Mouse (Mus musculus): ENCODE data around the gene Cdc6. TPM values are rescaled to one million over a fixed set of nuclear protein-coding genes. Genes with fewer than 3 reads are reported as not detected.
A peak's percentile ranks its signal among the peaks of the same experiment; 100 is the strongest.

Cdc6 gene
- polyA plus RNA-seq, 1 experiment from 2014 or later = 33.1 TPM

DNA sequence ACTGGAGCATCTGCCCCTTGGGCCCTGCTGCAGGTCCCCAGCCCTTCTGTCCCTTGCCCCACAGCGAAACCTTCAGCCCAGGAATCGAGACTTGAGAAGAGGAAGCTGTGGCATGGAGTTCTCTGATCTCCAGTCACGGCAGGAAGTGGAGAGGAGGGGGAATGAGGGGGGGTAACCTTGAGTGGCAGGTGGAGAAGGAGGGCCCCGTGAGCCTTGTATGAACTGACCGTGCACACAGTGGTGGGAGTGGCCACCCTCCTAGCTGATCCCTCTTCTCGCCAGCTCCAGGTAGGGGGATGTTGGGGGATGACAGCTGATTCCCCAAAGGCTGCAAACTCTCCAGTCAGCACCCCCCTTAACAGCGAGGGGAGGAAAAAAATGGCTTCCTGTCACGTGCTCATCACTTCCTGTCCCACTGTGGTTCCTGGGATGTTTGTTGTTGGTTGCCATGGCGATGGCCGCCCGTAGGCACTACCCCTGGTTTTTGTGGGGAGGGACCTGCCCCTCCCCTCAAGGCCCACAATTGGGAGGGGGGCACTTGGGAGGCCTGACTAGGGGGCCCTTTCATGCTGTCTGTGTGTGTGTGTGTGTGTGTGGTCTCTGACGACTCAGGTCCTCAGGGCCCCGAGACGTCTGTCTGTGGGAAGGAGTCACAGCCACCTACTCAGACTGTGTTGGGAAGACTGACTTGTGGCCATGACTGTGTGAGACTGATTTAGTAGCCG is 34.4 kb downstream of the Cdc6 start:
- Histone ChIP-seq H3K9ac (ENCODE audit: low read depth, low read length) (peak overlapping the region; percentile 46), H3K4me3 (ENCODE audit: low read depth, low read length) (peak overlapping the region; percentile 35), H3K9me3 (ENCODE audit: control insufficient read depth, low read length) (no peaks in the 10 kb centered on the region), H3K27ac (ENCODE audit: low read depth, low read length) (peak overlapping the region; percentile 67), H3K36me3 (ENCODE audit: control insufficient read depth, insufficient read depth, low read length) (no peaks in the 10 kb centered on the region), H3K4me1 (replicated peaks; ENCODE audit: control insufficient read depth, insufficient read depth, low read length) (peaks cover 40% of the 10 kb centered on the region), H3K4me2 (replicated peaks; ENCODE audit: low read depth, low read length) (peak overlapping the region; percentile 76), H3K27me3 (ENCODE audit: control insufficient read depth, insufficient read depth, low read length) (no peaks in the 10 kb centered on the region)
- ATAC-seq (ENCODE audit: low FRiP score) = peak; percentile 53
- DNase-seq (ENCODE audit: low spot score) = peak; percentile 90
- 6% methylated on average over 15 of the region's 15 CpGs for WGBS

DNA sequence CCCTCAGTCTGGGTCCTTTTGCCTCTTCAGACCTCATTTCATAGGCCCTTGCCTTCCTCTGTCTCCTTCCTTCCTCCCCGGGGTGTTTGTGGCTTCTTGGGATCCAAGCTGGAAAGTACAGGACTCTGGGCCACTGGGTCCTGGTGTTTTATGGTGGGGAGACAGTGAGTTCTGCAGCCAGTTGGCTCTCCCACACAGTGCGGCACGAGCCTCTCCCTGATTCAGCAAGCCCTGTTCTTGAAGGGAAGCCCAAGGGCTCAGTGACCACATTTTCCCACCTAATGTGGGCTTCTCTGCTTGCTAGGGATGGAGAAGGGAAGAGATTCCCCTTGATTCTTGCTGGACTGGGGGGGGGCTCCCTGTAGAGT is 34.9 kb downstream of the Cdc6 start:
- H3K36me3 ChIP-seq (ENCODE audit: control insufficient read depth, insufficient read depth, low read length) = no peaks in the 10 kb centered on the region
- H3K27me3 ChIP-seq (ENCODE audit: control insufficient read depth, insufficient read depth, low read length) = no peaks in the 10 kb centered on the region
- H3K27ac ChIP-seq (ENCODE audit: low read depth, low read length) = peak overlapping the region; percentile 67
- no peak for DNase-seq (ENCODE audit: low spot score)
- H3K4me1 ChIP-seq (replicated peaks; ENCODE audit: control insufficient read depth, insufficient read depth, low read length) = peaks cover 40% of the 10 kb centered on the region
- ATAC-seq (ENCODE audit: low FRiP score) = no peak
- WGBS = 61% methylated on average over 3 of the region's 3 CpGs
- peak overlapping the region; percentile 35; the same call in 1 of the 2 replicates for H3K4me3 ChIP-seq (ENCODE audit: low read depth, low read length)
- peak overlapping the region; percentile 46; the same call in 1 of the 2 replicates for H3K9ac ChIP-seq (ENCODE audit: low read depth, low read length)
- H3K4me2 ChIP-seq (replicated peaks; ENCODE audit: low read depth, low read length) = peak overlapping the region; percentile 76
- H3K9me3 ChIP-seq (ENCODE audit: control insufficient read depth, low read length) = no peaks in the 10 kb centered on the region

DNA sequence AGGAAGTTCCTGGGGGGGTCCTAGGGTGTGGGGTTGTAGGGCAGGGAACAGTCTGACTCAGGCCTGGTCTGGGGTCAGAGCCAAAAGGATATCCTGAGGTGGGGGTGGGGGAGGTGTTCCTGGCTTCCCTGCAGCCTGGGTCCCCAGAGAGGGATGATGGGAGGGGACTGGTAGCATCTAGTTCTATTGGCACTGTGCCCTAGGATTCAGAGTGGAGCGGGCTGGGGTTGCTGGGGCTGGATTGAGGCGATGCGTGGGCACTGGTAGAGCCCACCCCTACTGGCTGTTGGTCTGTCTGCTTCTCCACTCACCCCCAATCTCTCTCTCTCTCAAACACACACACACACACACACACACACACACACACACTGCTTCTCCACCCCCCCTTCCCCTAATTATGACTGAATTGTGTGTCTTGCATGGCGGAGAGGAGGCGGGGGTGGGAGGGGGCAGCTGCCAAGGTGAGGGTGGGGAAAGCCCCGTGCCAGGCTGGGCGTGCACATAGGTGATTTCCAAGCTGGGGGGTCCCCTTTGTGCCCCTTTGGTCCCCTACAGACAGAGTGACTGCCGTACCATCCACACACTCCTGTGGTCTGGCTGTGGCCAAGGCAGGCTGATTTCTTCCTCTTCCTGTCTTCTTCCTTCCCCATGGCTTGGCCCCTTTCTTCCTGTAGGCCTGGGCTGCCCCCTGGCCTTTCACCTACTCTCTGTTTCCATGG is 35.5 kb downstream of the Cdc6 start:
- DNase-seq (ENCODE audit: low spot score) (no peak), ATAC-seq (ENCODE audit: low FRiP score) (no peak)
- Histone ChIP-seq H3K9ac (ENCODE audit: low read depth, low read length) (peak overlapping the region; percentile 28; the same call in 1 of the 2 replicates), H3K36me3 (ENCODE audit: control insufficient read depth, insufficient read depth, low read length) (no peaks in the 10 kb centered on the region), H3K27me3 (ENCODE audit: control insufficient read depth, insufficient read depth, low read length) (no peaks in the 10 kb centered on the region), H3K9me3 (ENCODE audit: control insufficient read depth, low read length) (no peaks in the 10 kb centered on the region), H3K4me3 (ENCODE audit: low read depth, low read length) (no peak overlapping the region), H3K4me1 (replicated peaks; ENCODE audit: control insufficient read depth, insufficient read depth, low read length) (peaks cover 38% of the 10 kb centered on the region), H3K4me2 (replicated peaks; ENCODE audit: low read depth, low read length) (no peak overlapping the region; the same call in 1 of the 2 replicates), H3K27ac (ENCODE audit: low read depth, low read length) (peak overlapping the region; percentile 67)
- WGBS = 66% methylated on average over 8 of the region's 8 CpGs

DNA sequence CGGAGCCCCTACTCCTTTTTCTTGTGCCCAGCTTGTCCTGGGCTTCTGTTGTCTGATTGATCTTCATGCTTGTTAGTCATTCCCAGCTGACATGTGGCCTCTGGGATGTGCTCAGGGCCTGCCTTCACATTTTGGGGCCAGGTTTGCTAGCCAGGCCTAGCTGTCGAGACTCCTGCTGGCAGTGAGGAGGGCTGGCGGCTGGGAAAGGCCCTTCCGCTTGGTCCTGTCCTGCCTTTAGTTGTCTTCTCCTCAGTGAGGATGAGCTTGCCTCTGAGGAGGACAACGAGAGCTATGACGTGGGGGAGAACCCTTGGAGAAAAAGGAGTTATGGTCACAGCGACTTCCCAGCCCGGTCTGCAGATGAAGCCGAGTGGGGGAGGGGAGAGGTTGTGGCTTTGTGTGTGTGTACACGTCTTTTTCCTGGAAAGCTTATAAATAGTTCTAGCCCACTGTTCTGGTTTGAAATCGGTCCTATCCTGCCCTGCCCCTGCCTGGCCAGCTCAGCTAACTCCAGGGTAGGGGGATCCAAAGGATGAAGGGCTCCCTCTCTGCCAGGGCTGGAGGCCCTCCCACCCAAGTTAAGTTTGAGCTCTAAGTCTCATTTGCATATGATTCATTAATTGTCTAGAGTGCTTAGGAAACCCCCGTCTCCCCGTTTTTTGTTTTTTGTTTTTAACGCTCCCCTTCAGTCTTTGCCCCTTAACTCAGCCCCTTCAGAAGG is 36.3 kb downstream of the Cdc6 start:
- Histone ChIP-seq H3K4me2 (replicated peaks; ENCODE audit: low read depth, low read length) (no peak overlapping the region), H3K9me3 (ENCODE audit: control insufficient read depth, low read length) (no peaks in the 10 kb centered on the region), H3K4me3 (ENCODE audit: low read depth, low read length) (no peak overlapping the region), H3K4me1 (replicated peaks; ENCODE audit: control insufficient read depth, insufficient read depth, low read length) (peaks cover 31% of the 10 kb centered on the region), H3K27ac (ENCODE audit: low read depth, low read length) (peak overlapping the region; percentile 42; the same call in 1 of the 2 replicates), H3K36me3 (ENCODE audit: control insufficient read depth, insufficient read depth, low read length) (no peaks in the 10 kb centered on the region), H3K27me3 (ENCODE audit: control insufficient read depth, insufficient read depth, low read length) (no peaks in the 10 kb centered on the region), H3K9ac (ENCODE audit: low read depth, low read length) (0 out of 2 replicates have a peak overlapping the region, but pooled peaks have one; percentile 31)
- DNase-seq (ENCODE audit: low spot score) = peak; percentile 35
- ATAC-seq (ENCODE audit: low FRiP score) = no peak
- 28% methylated on average over 14 of the region's 14 CpGs for WGBS

DNA sequence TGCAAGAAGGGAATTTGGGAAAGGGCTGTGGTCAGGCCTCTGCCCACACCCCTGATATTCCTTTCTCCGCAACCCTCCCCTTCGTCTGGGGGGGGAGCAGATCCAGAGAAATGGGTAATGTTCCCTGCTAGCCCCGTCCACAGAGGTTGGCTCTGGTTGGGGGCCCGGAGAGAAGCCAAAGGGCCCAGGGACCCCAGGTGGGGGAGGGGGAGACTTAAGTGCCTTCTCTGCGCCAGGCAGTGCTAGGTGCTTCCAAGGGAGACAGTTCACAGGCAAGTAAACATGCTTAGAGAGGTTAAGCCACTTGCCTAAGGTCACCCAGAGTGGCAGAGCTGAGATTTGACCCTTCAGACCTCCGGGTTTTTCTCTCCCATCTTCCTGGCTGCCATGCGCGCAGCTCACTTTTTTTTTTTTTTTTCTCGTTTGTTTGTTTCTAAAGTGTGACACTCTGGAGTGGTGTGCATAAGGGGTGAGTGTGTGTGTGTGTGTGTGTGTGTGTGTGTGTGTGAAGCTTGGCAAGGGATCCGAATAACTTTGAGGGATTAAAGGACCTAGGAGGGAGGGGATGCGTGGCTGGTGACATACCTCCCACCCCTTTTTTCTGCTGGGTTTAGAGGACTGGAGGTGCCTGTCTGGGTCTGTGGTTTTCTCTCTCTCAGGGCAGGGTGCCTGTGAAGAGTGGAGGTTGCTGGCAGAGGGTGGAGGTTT is 37.5 kb downstream of the Cdc6 start:
- Histone ChIP-seq H3K27me3 (ENCODE audit: control insufficient read depth, insufficient read depth, low read length) (no peaks in the 10 kb centered on the region), H3K9me3 (ENCODE audit: control insufficient read depth, low read length) (no peaks in the 10 kb centered on the region), H3K36me3 (ENCODE audit: control insufficient read depth, insufficient read depth, low read length) (no peaks in the 10 kb centered on the region), H3K9ac (ENCODE audit: low read depth, low read length) (no peak overlapping the region; the same call in 1 of the 2 replicates), H3K4me3 (ENCODE audit: low read depth, low read length) (no peak overlapping the region), H3K4me1 (replicated peaks; ENCODE audit: control insufficient read depth, insufficient read depth, low read length) (peaks cover 21% of the 10 kb centered on the region), H3K4me2 (replicated peaks; ENCODE audit: low read depth, low read length) (no peak overlapping the region), H3K27ac (ENCODE audit: low read depth, low read length) (no peak overlapping the region; the same call in 1 of the 2 replicates)
- ATAC-seq (ENCODE audit: low FRiP score) = no peak
- WGBS = 37% methylated on average over 11 of the region's 11 CpGs
- no peak for DNase-seq (ENCODE audit: low spot score)

DNA sequence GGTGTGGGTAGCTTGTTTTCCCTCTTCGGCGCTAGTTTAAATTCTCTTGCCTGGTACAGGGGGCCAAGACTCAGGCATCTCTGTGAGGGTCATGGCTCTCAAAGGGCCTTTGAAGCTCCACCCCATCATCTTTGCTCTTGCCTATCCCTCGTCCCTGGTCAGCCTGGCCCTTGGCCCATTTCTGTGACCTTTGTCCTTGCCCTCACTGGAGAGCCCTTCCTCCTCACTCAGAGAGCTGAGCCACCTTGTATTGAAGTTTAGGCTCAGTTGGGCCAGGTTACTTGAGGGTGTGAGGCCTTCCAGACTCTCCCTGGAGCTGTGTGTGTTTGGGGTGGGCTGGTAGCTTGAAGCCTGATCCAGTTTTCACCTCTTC is 38.0 kb downstream of the Cdc6 start:
- H3K4me2 ChIP-seq (replicated peaks; ENCODE audit: low read depth, low read length) = no peak overlapping the region
- H3K9me3 ChIP-seq (ENCODE audit: control insufficient read depth, low read length) = no peaks in the 10 kb centered on the region
- WGBS = 56% methylated on average over 3 of the region's 3 CpGs
- ATAC-seq (ENCODE audit: low FRiP score) (no peak), DNase-seq (ENCODE audit: low spot score) (no peak)
- no peak overlapping the region for H3K27ac ChIP-seq (ENCODE audit: low read depth, low read length)
- H3K9ac ChIP-seq (ENCODE audit: low read depth, low read length) = no peak overlapping the region
- no peaks in the 10 kb centered on the region for H3K27me3 ChIP-seq (ENCODE audit: control insufficient read depth, insufficient read depth, low read length)
- H3K36me3 ChIP-seq (ENCODE audit: control insufficient read depth, insufficient read depth, low read length) = no peaks in the 10 kb centered on the region
- H3K4me1 ChIP-seq (replicated peaks; ENCODE audit: control insufficient read depth, insufficient read depth, low read length) = peaks cover 19% of the 10 kb centered on the region
- H3K4me3 ChIP-seq (ENCODE audit: low read depth, low read length) = no peak overlapping the region

DNA sequence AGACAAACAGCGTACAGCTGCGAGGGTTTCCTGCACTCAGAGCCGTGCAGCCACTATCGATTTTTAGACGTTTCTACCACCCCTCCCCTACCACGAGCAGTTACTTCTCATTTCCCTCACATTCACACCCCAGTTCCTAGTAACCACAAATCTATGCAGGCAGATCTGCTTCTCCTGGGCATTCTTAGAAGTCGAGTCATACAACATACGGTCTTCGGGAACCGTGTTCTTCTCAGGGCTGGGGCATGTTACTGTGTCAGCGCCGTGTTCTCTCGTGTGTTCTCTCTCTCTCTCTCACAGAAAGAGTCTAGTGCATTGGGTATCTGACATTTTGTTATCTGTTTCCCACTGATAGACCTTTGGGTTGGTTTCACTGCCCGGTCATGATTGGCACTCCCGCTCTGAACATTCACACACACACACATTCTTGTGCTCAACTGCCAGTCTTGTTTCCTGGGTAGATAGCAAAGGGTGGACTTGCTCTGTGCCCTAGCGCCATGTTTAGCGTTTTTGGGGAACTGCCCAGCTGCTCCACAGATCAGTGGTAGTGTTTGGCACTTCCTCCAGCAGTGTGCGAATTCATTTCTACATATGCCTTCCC is 40.5 kb downstream of the Cdc6 start:
- ATAC-seq (ENCODE audit: low FRiP score) = no peak

More for the DNA sequence above, 40.5 kb downstream of the Cdc6 start:
- Histone ChIP-seq H3K36me3 (ENCODE audit: control insufficient read depth, insufficient read depth, low read length) (no peaks in the 10 kb centered on the region), H3K4me3 (ENCODE audit: low read depth, low read length) (no peak overlapping the region), H3K27me3 (ENCODE audit: control insufficient read depth, insufficient read depth, low read length) (no peaks in the 10 kb centered on the region), H3K9ac (ENCODE audit: low read depth, low read length) (no peak overlapping the region), H3K9me3 (ENCODE audit: control insufficient read depth, low read length) (no peaks in the 10 kb centered on the region), H3K27ac (ENCODE audit: low read depth, low read length) (no peak overlapping the region), H3K4me1 (replicated peaks; ENCODE audit: control insufficient read depth, insufficient read depth, low read length) (peaks cover 8% of the 10 kb centered on the region), H3K4me2 (replicated peaks; ENCODE audit: low read depth, low read length) (no peak overlapping the region)
- DNase-seq (ENCODE audit: low spot score) = no peak
- 85% methylated on average over 18 of the region's 18 CpGs for WGBS

All from hindbrain, embryonic 11.5 days (tissue).